In genomic region chr10:28649109-28649899, GRCm38 (mm10) we compare ENCODE assay signal across 17 mouse cellular contexts. TPM values are rescaled to one million over a fixed set of nuclear protein-coding genes. Genes with fewer than 3 reads are reported as not detected.
"Had no signal": no experiment of that assay in that cellular context is flagged by ENCODE, and none has a peak within 500 bp of the region (broad histone marks: within the 10 kb centered on the region; RNA-seq: fewer than 3 reads in every experiment).

No protein-coding gene starts in this region.

- H3K27ac ChIP-seq: kidney, embryonic 15.5 days; limb, embryonic 13.5 days; midbrain, embryonic 12.5 days; stomach, embryonic 15.5 days had no signal

- H3K36me3 ChIP-seq: kidney, embryonic 15.5 days; limb, embryonic 13.5 days; midbrain, embryonic 12.5 days; stomach, embryonic 15.5 days had no signal

- H3K9me3 ChIP-seq: kidney, embryonic 15.5 days; limb, embryonic 13.5 days; midbrain, embryonic 12.5 days; stomach, embryonic 15.5 days had no signal

- DNase-seq: kidney, adult 2 months; kidney, postnatal 14 days; left cerebral cortex, postnatal 4 days; lung, postnatal 4 days; right cerebral cortex, postnatal 14 days; thymus, postnatal 14 days had no signal

- H3K4me1 ChIP-seq: kidney, embryonic 15.5 days; limb, embryonic 13.5 days; midbrain, embryonic 12.5 days; stomach, embryonic 15.5 days had no signal

- H3K27me3 ChIP-seq: kidney, embryonic 15.5 days; limb, embryonic 13.5 days; midbrain, embryonic 12.5 days; stomach, embryonic 15.5 days had no signal

- H3K9ac ChIP-seq: kidney, embryonic 15.5 days; limb, embryonic 13.5 days; lung, embryonic 14.5 days; midbrain, embryonic 12.5 days; stomach, embryonic 15.5 days had no signal

- H3K4me2 ChIP-seq: kidney, embryonic 15.5 days; limb, embryonic 13.5 days; liver, embryonic 11.5 days; lung, embryonic 14.5 days; midbrain, embryonic 12.5 days; stomach, embryonic 15.5 days had no signal

- H3K4me3 ChIP-seq: kidney, embryonic 15.5 days; limb, embryonic 13.5 days; midbrain, embryonic 12.5 days; stomach, embryonic 15.5 days had no signal

RNA-seq across cellular contexts. Expression of gene Themis, which starts 18.9 kb away (rescaled TPM):
- total RNA-seq: layer of hippocampus, adult 8-10 months; layer of hippocampus, postnatal 14 days had no signal
- polyA plus RNA-seq: kidney, embryonic 15.5 days; limb, embryonic 13.5 days; liver, embryonic 11.5 days; liver, embryonic 16.5 days; lung, embryonic 14.5 days; midbrain, embryonic 12.5 days; neural tube, embryonic 14.5 days; testis, adult 2 months had no signal
